Mouse (Mus musculus) embryonic facial prominence, embryonic 15.5 days (tissue): Measurements from ENCODE around the gene Eif4a2. TPM values are rescaled to one million over a fixed set of nuclear protein-coding genes. Genes with fewer than 3 reads are reported as not detected.
A peak's percentile ranks its signal among the peaks of the same experiment; 100 is the strongest.
"Not testable (repeated sequence)": the region's sequence is repeated elsewhere in the genome, so short reads cannot be mapped to it uniquely, and the experiment has no call there.

Experiments used
- ATAC-seq: fragments of 200-750 bp; cut with Nextera tagmentation; 2 replicates; pipeline ENCODE4 v1.8.0; 2017; ENCODE audit warnings: low read depth, moderate TSS enrichment; ENCODE audit not compliant: insufficient number of reproducible peaks, low FRiP score, low TSS enrichment
- H3K27ac ChIP-seq: fragments of 300-500 bp; sonication (generic); replicated peaks from 2 replicates; pipeline ENCODE4 v1.5.1; 2015; ENCODE audit warnings: mild to moderate bottlenecking, inconsistent platforms
- H3K27me3 ChIP-seq: fragments of 300-500 bp; sonication (generic); 2 replicates; pipeline ENCODE4 v1.6.1; 2015; ENCODE audit warnings: inconsistent platforms
- H3K36me3 ChIP-seq: fragments of 300-500 bp; sonication (generic); 2 replicates; pipeline ENCODE4 v1.6.1; 2015; ENCODE audit warnings: mild to moderate bottlenecking, inconsistent platforms
- H3K4me1 ChIP-seq: fragments of 300-500 bp; sonication (generic); 2 replicates; pipeline ENCODE4 v1.6.1; 2015; ENCODE audit warnings: inconsistent platforms
- H3K4me2 ChIP-seq: fragments of 300-500 bp; sonication (generic); replicated peaks from 2 replicates; pipeline ENCODE4 v1.6.1; 2015; ENCODE audit warnings: mild to moderate bottlenecking, inconsistent platforms
- H3K4me3 ChIP-seq: fragments of 300-500 bp; sonication (generic); replicated peaks from 2 replicates; pipeline ENCODE4 v1.5.1; 2015; ENCODE audit warnings: mild to moderate bottlenecking, inconsistent platforms
- H3K9ac ChIP-seq: fragments of 300-500 bp; sonication (generic); 2 replicates; pipeline ENCODE4 v1.6.1; 2015; ENCODE audit warnings: inconsistent platforms
- H3K9me3 ChIP-seq: fragments of 300-500 bp; sonication (generic); replicated peaks from 2 replicates; pipeline ENCODE4 v1.6.1; 2016; ENCODE audit warnings: inconsistent platforms
- WGBS: fragments of 180-500 bp; shearing (Covaris S2); methylation state at CpG from one replicate; pipeline ENCODE4 v1.1.7; 2015; 5-methylcytosine and 5-hydroxymethylcytosine counted together
- polyA plus RNA-seq: library from polyadenylated mRNA; unstranded; fragments of >200 nt; fragmentation: Nextera tagmentation; extraction: Ambion mirVana; gene quantifications from 2 replicates; pipeline ENCODE4 v1.2.1, GENCODE M21; 2015

The Eif4a2 gene
- polyA plus RNA-seq, result 231 and 236 TPM in 2 replicates

DNA sequence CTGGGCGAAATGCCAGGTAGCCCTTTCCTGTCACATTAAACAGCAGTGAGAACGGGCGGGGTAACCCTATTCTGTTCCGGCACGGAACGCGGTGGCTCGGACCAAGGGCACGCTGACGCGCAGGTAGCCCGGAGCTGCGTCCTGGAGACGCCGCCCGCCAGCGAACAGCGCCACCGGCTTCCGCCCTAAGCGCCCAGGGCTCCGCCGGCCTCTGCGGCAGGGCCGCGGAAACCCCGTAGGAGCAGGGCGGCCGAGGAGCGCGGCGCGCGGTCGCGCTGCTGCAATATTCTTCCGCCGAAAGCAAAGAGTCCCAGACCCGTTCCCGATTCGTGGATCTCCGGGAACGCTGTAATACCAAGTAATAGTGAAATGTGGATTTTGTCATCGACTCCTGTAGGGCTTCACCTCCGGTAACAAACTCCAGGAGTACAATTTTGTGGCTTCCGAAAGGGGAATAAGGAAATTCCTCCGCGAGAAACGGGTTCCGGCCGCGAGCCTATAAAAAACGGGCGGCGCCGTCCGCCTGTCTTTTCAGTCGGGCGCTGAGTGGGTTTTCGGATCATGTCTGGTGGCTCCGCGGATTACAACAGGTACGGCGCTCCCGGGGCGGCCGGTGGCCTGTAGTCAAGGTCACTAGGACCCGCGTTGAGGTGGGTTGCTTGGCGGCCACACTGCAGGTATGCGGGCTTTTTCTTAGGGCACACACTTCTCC is at the start of gene Eif4a2:
Gene Eif4a2 (plus strand): TSS at position 214 of the 712 bp plus-strand sequence.
- no peaks in the 10 kb centered on the region for H3K9me3 ChIP-seq
- H3K27ac ChIP-seq, result peak within 1 kb of the TSS; percentile 99
- peaks cover 22% of the 10 kb centered on the region for H3K4me1 ChIP-seq
- ATAC-seq, result peak; percentile 90
- peak within 1 kb of the TSS; percentile 68 for H3K4me2 ChIP-seq
- H3K9ac ChIP-seq, result peak within 1 kb of the TSS; percentile 98
- no peaks in the 10 kb centered on the region for H3K27me3 ChIP-seq
- peaks cover 33% of the 10 kb centered on the region for H3K36me3 ChIP-seq
- H3K4me3 ChIP-seq, result peak within 1 kb of the TSS; percentile 68
- under 1% methylated on average over 71 of the region's 71 CpGs for WGBS

DNA sequence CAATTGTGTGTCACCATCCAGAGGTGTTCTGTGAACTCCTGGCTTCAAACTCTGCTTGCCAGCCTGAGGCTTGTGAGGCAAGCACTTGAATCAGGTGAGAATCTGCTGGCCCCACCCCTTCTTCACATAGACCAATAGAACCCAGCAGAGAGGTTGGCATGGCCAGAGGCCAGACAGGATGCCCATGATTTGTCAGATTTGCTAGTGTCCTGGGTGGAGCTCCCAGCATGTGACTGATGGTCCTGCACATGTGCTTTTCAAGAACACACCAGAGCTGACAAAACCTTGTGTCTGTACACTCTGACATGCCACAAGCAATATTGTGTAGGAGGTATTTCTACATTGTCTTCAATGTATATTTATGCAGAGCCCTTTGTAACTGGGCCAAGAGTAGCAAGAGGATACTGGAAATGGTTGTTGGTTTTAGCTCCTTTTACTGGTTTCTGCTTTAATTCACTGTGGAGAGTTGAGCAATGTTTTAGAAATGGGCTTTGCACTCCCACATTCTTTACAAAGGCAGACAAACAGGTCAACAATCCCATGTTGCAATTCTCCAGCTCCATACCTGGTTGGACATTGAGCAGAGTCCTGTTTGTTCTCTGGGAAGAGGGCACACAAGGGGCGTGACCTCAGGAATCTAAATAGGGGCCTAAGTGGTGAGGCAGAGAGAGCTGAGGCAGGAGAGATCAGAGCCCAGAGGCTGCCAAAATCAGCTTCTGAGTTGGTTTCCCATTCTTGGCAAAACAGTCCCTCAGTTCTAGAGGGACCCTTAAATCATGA is 49.4 kb upstream of the Eif4a2 start, which contains the start of gene Kng1:
Gene Kng1 (plus strand): TSS at position 198 of the 780 bp plus-strand sequence.
- not testable (repeated sequence) for H3K9me3 ChIP-seq, H3K27me3 ChIP-seq, H3K4me1 ChIP-seq, ATAC-seq, H3K36me3 ChIP-seq, H3K9ac ChIP-seq, H3K27ac ChIP-seq, H3K4me2 ChIP-seq, H3K4me3 ChIP-seq
- WGBS, result 91% methylated on average over 1 of the region's 1 CpGs

DNA sequence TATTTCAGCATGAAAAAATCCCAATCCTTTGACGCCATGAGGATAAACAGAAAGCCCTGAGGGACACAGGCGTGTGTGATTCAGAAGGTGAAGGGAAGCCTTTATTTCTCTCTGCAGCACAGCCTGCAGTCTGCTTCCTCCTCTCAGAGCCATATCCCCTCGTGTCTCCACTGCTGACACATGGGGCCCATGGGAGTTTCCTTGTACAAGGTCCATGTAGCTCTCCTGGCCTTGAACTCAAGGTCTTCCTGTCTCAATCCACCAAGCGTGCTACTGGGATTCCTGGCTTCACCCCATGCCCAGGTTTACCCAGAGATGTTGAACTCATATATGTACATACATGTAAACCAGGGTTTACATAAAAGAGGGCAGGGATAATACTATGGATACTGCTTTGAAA is 47.6 kb upstream of the Eif4a2 start:
- ATAC-seq, H3K27me3 ChIP-seq: not testable (repeated sequence)
- WGBS, result 51% methylated on average over 4 of the region's 4 CpGs

DNA sequence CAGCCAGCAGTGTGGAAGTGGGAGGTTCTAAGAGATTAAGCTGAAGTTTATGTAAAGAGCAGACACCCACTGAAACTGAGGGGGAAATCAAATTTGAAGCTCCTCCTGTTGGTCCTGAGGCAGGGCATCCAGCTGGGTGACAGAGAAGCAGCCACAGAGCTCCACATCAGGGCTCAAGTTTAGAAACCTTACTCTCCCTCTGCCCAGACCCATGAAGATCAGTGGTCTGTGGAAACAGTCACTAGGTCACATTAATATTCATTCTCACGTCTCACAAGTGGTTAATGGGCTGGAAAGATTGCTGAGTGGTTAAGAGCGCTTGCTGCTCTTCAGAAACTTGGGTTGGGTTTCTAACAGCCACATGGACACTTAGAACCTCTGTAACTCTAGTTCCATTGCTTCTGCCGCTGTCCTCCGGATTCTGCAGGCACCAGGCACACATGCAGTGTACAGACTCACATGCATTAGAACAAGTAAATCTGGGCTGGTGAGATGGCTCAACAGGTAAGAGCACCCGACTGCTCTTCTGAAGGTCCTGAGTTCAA is 46.4 kb upstream of the Eif4a2 start:
- H3K27me3 ChIP-seq, H3K4me2 ChIP-seq, H3K9ac ChIP-seq, H3K4me1 ChIP-seq, ATAC-seq, H3K27ac ChIP-seq, H3K9me3 ChIP-seq, H3K4me3 ChIP-seq, H3K36me3 ChIP-seq: not testable (repeated sequence)
- 85% methylated on average over 5 of the region's 5 CpGs for whole genome bisulfite sequencing

More for the DNA sequence above, 47.6 kb upstream of the Eif4a2 start:
- H3K9me3 ChIP-seq, H3K9ac ChIP-seq, H3K36me3 ChIP-seq, H3K4me3 ChIP-seq, H3K4me2 ChIP-seq, H3K27ac ChIP-seq, H3K4me1 ChIP-seq: not testable (repeated sequence)

DNA sequence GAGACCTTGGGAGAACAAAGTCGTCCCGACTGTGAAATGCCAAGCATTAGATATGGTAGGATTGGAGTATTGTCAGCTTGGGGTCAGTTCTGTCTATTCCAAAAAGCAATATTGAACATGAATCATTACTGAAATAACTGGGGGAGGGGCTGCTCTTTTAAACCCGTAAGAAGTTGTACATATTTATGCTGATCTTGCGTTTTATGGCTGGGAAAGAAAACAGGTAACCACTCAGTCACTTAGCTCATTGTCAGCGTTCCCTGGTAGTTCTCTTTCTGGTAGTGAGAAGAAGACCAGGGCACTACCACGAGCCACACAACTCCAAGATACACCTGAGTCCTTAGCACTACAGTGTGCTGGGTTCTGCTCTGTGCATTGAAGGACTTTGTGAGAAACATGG is 29.7 kb upstream of the Eif4a2 start:
- H3K4me2 ChIP-seq, H3K9ac ChIP-seq, H3K27me3 ChIP-seq, H3K9me3 ChIP-seq, H3K27ac ChIP-seq, ATAC-seq, H3K4me1 ChIP-seq, H3K4me3 ChIP-seq, H3K36me3 ChIP-seq: not testable (repeated sequence)
- 78% methylated on average over 6 of the region's 6 CpGs for WGBS

DNA sequence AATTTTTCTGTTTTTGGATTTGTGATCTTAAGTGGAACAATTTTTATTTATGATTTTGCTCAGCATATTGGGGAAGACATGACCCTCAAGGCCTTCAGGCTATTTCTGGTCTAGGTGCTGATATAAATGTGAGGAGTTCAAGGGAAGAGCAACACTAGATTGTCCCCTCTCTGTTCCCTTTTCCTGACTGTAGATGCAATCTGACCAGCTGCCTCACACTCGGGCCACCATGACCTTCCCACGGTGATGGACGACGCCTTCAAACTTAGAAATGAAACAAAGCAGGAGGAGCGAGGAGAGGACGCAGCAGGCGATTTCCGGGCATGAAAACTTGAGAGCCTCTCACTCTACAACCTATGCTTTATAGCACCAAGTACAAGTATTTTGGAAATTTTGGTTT is 20.1 kb upstream of the Eif4a2 start:
- H3K27me3 ChIP-seq, H3K36me3 ChIP-seq, H3K27ac ChIP-seq, ATAC-seq, H3K9ac ChIP-seq, H3K4me2 ChIP-seq, H3K4me1 ChIP-seq, H3K4me3 ChIP-seq, H3K9me3 ChIP-seq: not testable (repeated sequence)
- WGBS, result 80% methylated on average over 8 of the region's 8 CpGs

DNA sequence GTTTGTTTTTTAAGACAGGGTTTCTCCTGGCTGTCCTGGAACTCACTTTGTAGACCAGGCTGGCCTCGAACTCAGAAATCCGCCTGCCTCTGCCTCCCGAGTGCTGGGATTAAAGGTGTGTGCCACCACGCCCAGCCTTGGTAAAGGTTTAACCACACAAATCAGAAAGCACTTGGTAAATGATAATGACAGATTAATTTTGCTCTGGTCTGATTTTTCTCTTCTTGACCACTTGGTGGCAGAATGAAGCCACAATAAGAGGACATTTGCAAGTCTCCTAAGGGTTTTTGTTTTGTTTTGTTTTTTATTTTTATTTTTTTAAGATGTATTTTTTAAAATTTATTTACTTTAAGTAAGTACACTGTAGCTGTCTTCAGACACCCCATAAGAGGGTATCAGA is 19.5 kb upstream of the Eif4a2 start:
- H3K4me3 ChIP-seq, H3K9ac ChIP-seq, H3K27me3 ChIP-seq, H3K9me3 ChIP-seq, H3K27ac ChIP-seq, H3K4me2 ChIP-seq, H3K36me3 ChIP-seq, ATAC-seq, H3K4me1 ChIP-seq: not testable (repeated sequence)
- 48% methylated on average over 4 of the region's 4 CpGs for WGBS

DNA sequence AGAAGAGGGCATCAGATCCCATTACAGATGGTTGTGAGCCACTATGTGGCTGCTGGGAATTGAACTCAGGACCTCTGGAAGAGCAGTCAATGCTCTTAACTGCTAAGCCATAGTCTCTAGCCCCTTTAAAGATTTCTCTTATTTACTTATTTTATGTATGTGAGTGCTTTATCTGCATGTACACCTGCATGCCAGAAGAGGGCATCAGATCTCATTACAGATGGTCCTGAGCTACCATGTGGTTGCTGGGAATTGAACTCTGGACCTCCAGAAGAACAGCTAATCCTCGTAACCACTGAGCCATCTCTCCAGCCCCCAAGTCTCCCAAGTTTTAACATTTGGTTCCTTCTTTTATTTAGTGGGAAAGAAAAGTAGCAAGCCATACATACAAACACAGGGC is 18.8 kb upstream of the Eif4a2 start:
- H3K27me3 ChIP-seq, H3K4me1 ChIP-seq, ATAC-seq, H3K9me3 ChIP-seq, H3K36me3 ChIP-seq, H3K4me3 ChIP-seq, H3K27ac ChIP-seq, H3K9ac ChIP-seq, H3K4me2 ChIP-seq: not testable (repeated sequence)
- 89% methylated on average over 1 of the region's 1 CpGs for WGBS

DNA sequence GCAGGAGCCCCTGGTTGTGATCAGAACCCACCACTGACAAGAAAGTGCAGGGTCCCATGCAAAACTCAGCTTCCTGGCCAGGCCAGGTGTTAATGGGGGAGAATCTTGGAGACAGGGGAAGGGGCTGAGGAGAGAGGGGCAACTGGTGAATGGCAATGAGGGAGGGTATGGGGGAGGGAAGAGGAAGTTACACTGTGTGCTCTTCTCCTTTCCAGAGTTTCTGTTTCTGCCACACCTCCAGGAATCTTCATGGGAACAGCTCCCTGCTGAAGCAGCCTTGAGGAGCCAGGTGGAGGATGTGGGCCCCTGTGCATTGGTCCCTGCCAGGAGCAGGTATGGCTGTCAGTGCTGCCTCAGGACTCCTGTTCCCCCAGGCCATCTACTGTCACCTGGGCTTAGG is 15.9 kb upstream of the Eif4a2 start:
- ATAC-seq, result not testable (repeated sequence)

DNA sequence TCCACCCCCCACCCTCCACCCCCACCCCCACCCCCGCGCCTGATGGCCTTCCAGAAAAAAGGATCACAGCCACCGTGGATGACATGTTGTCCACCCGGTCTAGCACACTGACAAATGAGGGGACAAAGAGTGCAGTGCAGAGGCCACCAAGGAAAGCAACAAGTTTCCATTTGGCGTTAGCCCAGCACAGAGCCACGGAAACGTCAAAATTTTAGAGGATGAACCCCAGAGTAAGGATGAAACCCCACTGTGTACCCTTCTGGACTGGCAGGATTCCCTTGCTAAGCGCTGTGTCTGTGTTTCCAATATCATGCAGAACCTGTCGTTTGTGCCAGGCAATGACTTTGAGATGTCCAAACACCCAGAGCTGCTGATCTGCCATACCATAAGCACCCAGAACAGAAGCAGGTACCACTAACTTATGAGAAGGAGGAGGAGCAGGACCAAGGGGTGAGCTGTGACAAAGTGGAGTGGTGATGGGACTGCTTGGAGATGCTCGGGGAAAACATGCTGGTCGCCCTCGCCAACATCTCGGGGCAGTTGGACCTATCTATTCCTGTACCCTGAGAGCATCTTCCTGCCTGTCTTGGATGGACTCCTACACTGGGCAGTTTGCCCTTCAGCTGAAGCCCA is 13.8 kb upstream of the Eif4a2 start:
- H3K9ac ChIP-seq, result no peak overlapping the region
- no peak overlapping the region for H3K4me2 ChIP-seq

More for the DNA sequence above, 15.9 kb upstream of the Eif4a2 start:
- not testable (repeated sequence) for H3K9me3 ChIP-seq, H3K4me2 ChIP-seq, H3K27ac ChIP-seq, H3K36me3 ChIP-seq, H3K9ac ChIP-seq, H3K27me3 ChIP-seq, H3K4me3 ChIP-seq, H3K4me1 ChIP-seq

DNA sequence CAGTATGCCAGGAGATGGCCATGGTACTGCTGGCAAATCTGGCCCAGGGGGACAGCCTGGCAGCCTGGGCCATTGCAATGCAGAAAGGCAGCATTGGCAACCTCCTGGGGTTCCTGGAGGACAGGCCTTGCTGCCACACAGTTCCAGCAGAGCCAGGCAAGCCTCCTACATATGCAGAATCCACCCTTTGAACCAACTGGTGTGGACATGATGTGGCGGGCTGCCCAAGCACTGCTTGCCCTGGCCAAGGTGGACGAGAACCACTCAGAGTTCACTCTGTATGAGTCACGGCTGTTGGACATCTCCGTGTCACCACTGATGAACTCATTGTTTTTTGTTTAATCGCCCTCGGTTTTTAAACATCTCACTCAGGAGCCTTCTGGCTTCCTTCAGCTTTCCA is 13.1 kb upstream of the Eif4a2 start:
- Histone ChIP-seq H3K4me3 (no peak overlapping the region), H3K36me3 (no peaks in the 10 kb centered on the region), H3K4me2 (no peak overlapping the region), H3K27ac (no peak overlapping the region), H3K27me3 (no peaks in the 10 kb centered on the region), H3K9ac (no peak overlapping the region), H3K9me3 (no peaks in the 10 kb centered on the region), H3K4me1 (no peaks in the 10 kb centered on the region)
- WGBS, result 93% methylated on average over 6 of the region's 6 CpGs
- ATAC-seq, result no peak

More for the DNA sequence above, 13.8 kb upstream of the Eif4a2 start:
- Histone ChIP-seq H3K4me1 (no peaks in the 10 kb centered on the region), H3K27ac (no peak overlapping the region), H3K9me3 (no peaks in the 10 kb centered on the region), H3K4me3 (no peak overlapping the region), H3K27me3 (no peaks in the 10 kb centered on the region), H3K36me3 (no peaks in the 10 kb centered on the region)
- WGBS, result 77% methylated on average over 13 of the region's 13 CpGs
- no peak for ATAC-seq
